Mouse (Mus musculus) urinary bladder, adult 2 months (tissue): ENCODE measurements around the gene Tbc1d15. TPM values are rescaled to one million over a fixed set of nuclear protein-coding genes. Genes with fewer than 3 reads are reported as not detected.

Experiments used
- DNase-seq: peaks from one replicate; pipeline ENCODE4 v3.0.0; 2022; ENCODE audit warnings: low spot score
- polyA plus RNA-seq: library from polyadenylated mRNA; depleted of rRNA; stranded (reverse); fragments of >200 nt; gene quantifications from 2 replicates; pipeline ENCODE4 v1.2.3, GENCODE M21; 2012; rRNA removed

Gene Tbc1d15
- polyA plus RNA-seq, 1 experiment: 44.6 TPM

DNA sequence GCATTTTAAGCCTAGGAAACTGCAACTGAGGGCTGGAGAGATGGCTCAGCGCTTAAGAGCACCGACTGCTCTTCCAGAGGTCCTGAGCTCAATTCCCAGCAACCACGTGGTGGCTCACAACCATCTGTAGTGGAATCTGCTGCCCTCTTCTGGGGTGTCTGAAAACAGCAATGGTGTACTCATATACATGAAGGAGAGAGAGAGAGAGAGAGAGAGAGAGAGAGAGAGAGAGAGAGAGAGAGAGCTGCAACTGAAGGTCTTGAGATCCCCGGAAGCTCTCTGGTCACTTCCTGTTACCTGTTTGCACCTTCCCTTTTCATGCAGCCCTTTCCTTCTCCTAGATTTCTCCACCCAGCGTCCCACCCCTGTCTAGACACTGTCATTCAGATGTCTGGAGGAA, 91.0 kb downstream of the Tbc1d15 start:
- DNase-seq: no peak

Other genes starting within 250 kb of the Tbc1d15 start
- gene Tph2, start 66.4 kb downstream of the Tbc1d15 start, polyA plus RNA-seq: not detected in 2 replicates
- 36.2 and 39.5 TPM in 2 replicates for gene Rab21, start 64.1 kb upstream of the Tbc1d15 start, polyA plus RNA-seq
- gene Tmem19, start 111.0 kb upstream of the Tbc1d15 start, polyA plus RNA-seq: 18.8 and 19.4 TPM in 2 replicates
- gene Thap2, start 133.0 kb upstream of the Tbc1d15 start, polyA plus RNA-seq: 9.9 and 11.1 TPM in 2 replicates
- gene Zfc3h1, start 133.5 kb upstream of the Tbc1d15 start, polyA plus RNA-seq: 82.9 and 116 TPM in 2 replicates